Mouse (Mus musculus) midbrain, embryonic 11.5 days (tissue): ENCODE results near the gene Fdxr. TPM values are rescaled to one million over a fixed set of nuclear protein-coding genes. Genes with fewer than 3 reads are reported as not detected.

Experiments
- ATAC-seq: fragments of 200-750 bp; cut with Nextera tagmentation; 2 replicates; pipeline ENCODE4 v1.8.0; 2017; ENCODE audit warnings: moderate TSS enrichment, moderate library complexity; ENCODE audit not compliant: low FRiP score
- DNase-seq: peaks from one replicate; pipeline ENCODE4 v3.0.0; 2015; ENCODE audit warnings: low spot score; ENCODE audit errors: missing footprints
- H3K27ac ChIP-seq: fragments of 300-500 bp; sonication (generic); 2 replicates; pipeline ENCODE4 v1.5.1; 2014; ENCODE audit warnings: low read depth, low read length
- H3K27me3 ChIP-seq: fragments of 300-500 bp; sonication (generic); 2 replicates; pipeline ENCODE4 v1.6.1; 2014; ENCODE audit warnings: mild to moderate bottlenecking, low read length, moderate library complexity, mixed read lengths; ENCODE audit not compliant: control insufficient read depth, insufficient read depth
- H3K36me3 ChIP-seq: fragments of 300-500 bp; sonication (generic); 2 replicates; pipeline ENCODE4 v1.6.1; 2014; ENCODE audit warnings: mild to moderate bottlenecking, low read length, moderate library complexity, mixed read lengths; ENCODE audit not compliant: control insufficient read depth, insufficient read depth
- H3K4me1 ChIP-seq: fragments of 300-500 bp; sonication (generic); 2 replicates; pipeline ENCODE4 v1.6.1; 2014; ENCODE audit warnings: low read length; ENCODE audit not compliant: control insufficient read depth, insufficient read depth
- H3K4me2 ChIP-seq: fragments of 300-500 bp; sonication (generic); 2 replicates; pipeline ENCODE4 v1.6.1; 2014; ENCODE audit warnings: mild to moderate bottlenecking, moderate library complexity
- H3K4me3 ChIP-seq: fragments of 300-500 bp; sonication (generic); 2 replicates; pipeline ENCODE4 v1.5.1; 2014; ENCODE audit warnings: low read depth, low read length
- H3K9ac ChIP-seq: fragments of 300-500 bp; sonication (generic); 2 replicates; pipeline ENCODE4 v1.6.1; 2014; ENCODE audit warnings: low read length
- H3K9me3 ChIP-seq: fragments of 300-500 bp; sonication (generic); 2 replicates; pipeline ENCODE4 v1.6.1; 2016; ENCODE audit warnings: low read length; ENCODE audit not compliant: control insufficient read depth
- WGBS: fragments of 180-500 bp; shearing (Covaris S2); extraction: QIAGEN DNeasy Blood & Tissue Kit; methylation state at CpG from one replicate; pipeline ENCODE4 v1.1.7; 2014; 5-methylcytosine and 5-hydroxymethylcytosine counted together
- polyA plus RNA-seq: library from polyadenylated mRNA; unstranded; fragments of >200 nt; fragmentation: Nextera tagmentation; extraction: Ambion mirVana; gene quantifications from 2 replicates; pipeline ENCODE4 v1.2.1, GENCODE M21; 2014

Gene Fdxr
- polyA plus RNA-seq, 1 experiment from 2014 or later: 12.7 TPM

GRCm38 (mm10) chr11:115267061-115267883 is 9.6 kb downstream of the Fdxr start, which contains the start of gene Grin2c:
Grin2c (minus strand) TSS chr11:115267243.
- ATAC-seq (no peak), DNase-seq (peak; percentile 87)
- peaks cover 55% of the 10 kb centered on the region for H3K27me3 ChIP-seq
- no peaks in the 10 kb centered on the region for H3K9me3 ChIP-seq
- peak within 1 kb of the TSS; percentile 24 for H3K4me3 ChIP-seq
- peaks cover 11% of the 10 kb centered on the region for H3K4me1 ChIP-seq
- H3K4me2 ChIP-seq: peak within 1 kb of the TSS; percentile 46
- H3K36me3 ChIP-seq: no peaks in the 10 kb centered on the region
- H3K9ac ChIP-seq: no peak within 1 kb of the TSS; the same call in 1 of the 2 replicates
- H3K27ac ChIP-seq: no peak within 1 kb of the TSS
- 5% methylated on average over 50 of the region's 50 CpGs for WGBS

- Histone ChIP-seq H3K36me3 (no peaks in the 10 kb centered on the region), H3K9me3 (no peaks in the 10 kb centered on the region), H3K4me1 (peaks cover 11% of the 10 kb centered on the region), H3K4me2 (peak overlapping the region; percentile 46), H3K4me3 (peak overlapping the region; percentile 24), H3K27ac (no peak overlapping the region), H3K27me3 (peaks cover 58% of the 10 kb centered on the region), H3K9ac (no peak overlapping the region)
- WGBS: 4% methylated on average over 21 of the region's 22 CpGs
- DNase-seq: peak; percentile 89
- no peak for ATAC-seq
Observed at GRCm38 (mm10) chr11:115266400-115266778, 10.5 kb downstream of the Fdxr start.

- no peak for ATAC-seq
- Histone ChIP-seq H3K9ac (no peak overlapping the region), H3K27me3 (peaks cover 59% of the 10 kb centered on the region), H3K9me3 (no peaks in the 10 kb centered on the region), H3K4me3 (no peak overlapping the region), H3K36me3 (no peaks in the 10 kb centered on the region), H3K4me2 (no peak overlapping the region), H3K4me1 (peaks cover 11% of the 10 kb centered on the region), H3K27ac (no peak overlapping the region)
- 4% methylated on average over 20 of the region's 20 CpGs for WGBS
- DNase-seq: peak; percentile 90
Observed at GRCm38 (mm10) chr11:115265771-115266399, 11.0 kb downstream of the Fdxr start.

- DNase-seq (peak; percentile 96), ATAC-seq (peak; percentile 57; the same call in 1 of the 2 replicates)
- peak overlapping the region; percentile 5; the same call in 1 of the 2 replicates for H3K4me3 ChIP-seq
- no peaks in the 10 kb centered on the region for H3K9me3 ChIP-seq
- no peak overlapping the region for H3K27ac ChIP-seq
- H3K4me2 ChIP-seq: peak overlapping the region; percentile 44
- H3K9ac ChIP-seq: peak overlapping the region; percentile 7; the same call in 1 of the 2 replicates
- H3K36me3 ChIP-seq: no peaks in the 10 kb centered on the region
- H3K27me3 ChIP-seq: peaks cover 65% of the 10 kb centered on the region
- H3K4me1 ChIP-seq: peaks cover 9% of the 10 kb centered on the region
- 6% methylated on average over 39 of the region's 39 CpGs for WGBS
Observed at GRCm38 (mm10) chr11:115264862-115265668, 11.8 kb downstream of the Fdxr start.

GRCm38 (mm10) chr11:115264136-115264861 is 12.6 kb downstream of the Fdxr start:
- Histone ChIP-seq H3K4me2 (no peak overlapping the region), H3K27me3 (peaks cover 72% of the 10 kb centered on the region), H3K9ac (no peak overlapping the region), H3K4me3 (no peak overlapping the region), H3K27ac (no peak overlapping the region), H3K36me3 (no peaks in the 10 kb centered on the region), H3K9me3 (no peaks in the 10 kb centered on the region), H3K4me1 (peaks cover 9% of the 10 kb centered on the region)
- no peak for ATAC-seq
- 63% methylated on average over 7 of the region's 7 CpGs for WGBS
- DNase-seq: no peak

GRCm38 (mm10) chr11:115262954-115263353 is 13.9 kb downstream of the Fdxr start:
- 84% methylated on average over 11 of the region's 11 CpGs for WGBS

GRCm38 (mm10) chr11:115259134-115259533 is 17.7 kb downstream of the Fdxr start:
- Histone ChIP-seq H3K27me3 (peaks cover 52% of the 10 kb centered on the region), H3K4me1 (peaks cover 6% of the 10 kb centered on the region), H3K4me2 (no peak overlapping the region), H3K36me3 (no peaks in the 10 kb centered on the region), H3K4me3 (no peak overlapping the region), H3K27ac (no peak overlapping the region), H3K9ac (no peak overlapping the region), H3K9me3 (no peaks in the 10 kb centered on the region)
- no peak for DNase-seq
- WGBS: 82% methylated on average over 4 of the region's 4 CpGs
- ATAC-seq: no peak

More at GRCm38 (mm10) chr11:115262954-115263353, 13.9 kb downstream of the Fdxr start:
- Histone ChIP-seq H3K4me2 (no peak overlapping the region), H3K27me3 (peaks cover 78% of the 10 kb centered on the region), H3K4me1 (peaks cover 12% of the 10 kb centered on the region), H3K9ac (no peak overlapping the region), H3K9me3 (no peaks in the 10 kb centered on the region), H3K4me3 (no peak overlapping the region), H3K36me3 (no peaks in the 10 kb centered on the region), H3K27ac (no peak overlapping the region)
- ATAC-seq (no peak), DNase-seq (no peak)

GRCm38 (mm10) chr11:115257775-115258510 is 18.9 kb downstream of the Fdxr start:
- no peak overlapping the region for H3K9ac ChIP-seq
- no peaks in the 10 kb centered on the region for H3K36me3 ChIP-seq
- peak overlapping the region; percentile 25 for H3K4me2 ChIP-seq
- peaks cover 45% of the 10 kb centered on the region for H3K27me3 ChIP-seq
- no peaks in the 10 kb centered on the region for H3K9me3 ChIP-seq
- peaks cover 6% of the 10 kb centered on the region for H3K4me1 ChIP-seq
- DNase-seq (no peak), ATAC-seq (no peak)
- H3K27ac ChIP-seq: no peak overlapping the region
- H3K4me3 ChIP-seq: no peak overlapping the region
- 17% methylated on average over 59 of the region's 59 CpGs for WGBS
